Comparison of ENCODE assay signal across 8 mouse cellular contexts in genomic region chr11:45851516-45852123, GRCm38 (mm10). TPM values are rescaled to one million over a fixed set of nuclear protein-coding genes. Genes with fewer than 3 reads are reported as not detected.
DNase-seq lines count a peak whose midpoint lies in the region; ATAC-seq and TF ChIP-seq lines count a peak whose summit lies in the region.

Gene Clint1 (plus strand): TSS chr11:45852051.

- peaks cover 13% of the 10 kb centered on the region for H3K36me3 ChIP-seq in forebrain, embryonic 12.5 days (replicated peaks)
- H3K36me3 ChIP-seq in heart, postnatal 0 days (replicated peaks; ENCODE audit: control insufficient read depth, insufficient read depth, low read length), result no peaks in the 10 kb centered on the region
- no peaks in the 10 kb centered on the region; the same call in 1 of the 2 replicates for H3K36me3 ChIP-seq in liver, embryonic 16.5 days (ENCODE audit: control insufficient read depth, insufficient read depth)
- H3K36me3 ChIP-seq in neural tube, embryonic 13.5 days, result peaks cover 8% of the 10 kb centered on the region; the same call in 1 of the 2 replicates
- H3K36me3 ChIP-seq in testis, adult 2 months (ENCODE audit: control insufficient read depth, insufficient read depth, low read length), result no peaks in the 10 kb centered on the region

- peak; percentile 97 for ATAC-seq in forebrain, embryonic 12.5 days (ENCODE audit: low FRiP score)
- peak; percentile 95 for ATAC-seq in heart, postnatal 0 days (ENCODE audit: insufficient read depth, low read depth)
- peak; percentile 85 for ATAC-seq in liver, embryonic 16.5 days (ENCODE audit: low read depth)
- ATAC-seq in neural tube, embryonic 13.5 days (ENCODE audit: low read depth), result peak; percentile 96

- TF ChIP-seq POLR2A in testis, adult 2 months (IDR thresholded peaks at IDR 0.05; ENCODE audit: control insufficient read depth, low read depth, low read length), result peak; percentile 40

- peak within 1 kb of the TSS; percentile 82 for H3K4me2 ChIP-seq in forebrain, embryonic 12.5 days
- H3K4me2 ChIP-seq in heart, postnatal 0 days (ENCODE audit: low read depth, low read length), result peak within 1 kb of the TSS; percentile 94
- peak within 1 kb of the TSS; percentile 68 for H3K4me2 ChIP-seq in liver, embryonic 16.5 days (ENCODE audit: low read depth, low read length)
- H3K4me2 ChIP-seq in neural tube, embryonic 13.5 days, result peak within 1 kb of the TSS; percentile 89

- no peaks in the 10 kb centered on the region for H3K27me3 ChIP-seq in forebrain, embryonic 12.5 days
- H3K27me3 ChIP-seq in heart, postnatal 0 days (ENCODE audit: control insufficient read depth, insufficient read depth, low read length), result no peaks in the 10 kb centered on the region
- H3K27me3 ChIP-seq in liver, embryonic 16.5 days (ENCODE audit: control insufficient read depth, insufficient read depth, low read depth, low read length), result no peaks in the 10 kb centered on the region
- H3K27me3 ChIP-seq in neural tube, embryonic 13.5 days, result no peaks in the 10 kb centered on the region
- H3K27me3 ChIP-seq in testis, adult 2 months (ENCODE audit: control insufficient read depth, insufficient read depth, low read length), result no peaks in the 10 kb centered on the region

- DNase-seq in CD8-positive naive resting alpha-beta T cell, adult 2 months (ENCODE audit: low read depth in 2 of 2, low spot score in 2 of 2), result peak; percentile 88 to 90
- peak; percentile 68 for DNase-seq in c-Kit-positive CD71-negative TER-119-negative erythroid progenitor cells, embryonic 14.5 days (ENCODE audit: low read depth)
- peak; percentile 81 for DNase-seq in heart, postnatal 0 days (ENCODE audit: low spot score)
- DNase-seq in kidney, postnatal 4 days, result peak; percentile 88 to 91

- peaks cover 29% of the 10 kb centered on the region for H3K4me1 ChIP-seq in forebrain, embryonic 12.5 days
- peaks cover 18% of the 10 kb centered on the region for H3K4me1 ChIP-seq in heart, postnatal 0 days (ENCODE audit: control insufficient read depth, insufficient read depth)
- H3K4me1 ChIP-seq in liver, embryonic 16.5 days (ENCODE audit: control insufficient read depth, low read depth, low read length), result peaks cover 41% of the 10 kb centered on the region
- H3K4me1 ChIP-seq in neural tube, embryonic 13.5 days (replicated peaks), result peaks cover 45% of the 10 kb centered on the region
- H3K4me1 ChIP-seq in testis, adult 2 months (ENCODE audit: control insufficient read depth, insufficient read depth, low read length), result peaks cover 8% of the 10 kb centered on the region

- H3K9me3 ChIP-seq in forebrain, embryonic 12.5 days, result no peaks in the 10 kb centered on the region
- no peaks in the 10 kb centered on the region for H3K9me3 ChIP-seq in heart, postnatal 0 days (replicated peaks; ENCODE audit: control insufficient read depth, low read length)
- no peaks in the 10 kb centered on the region for H3K9me3 ChIP-seq in liver, embryonic 16.5 days (replicated peaks; ENCODE audit: control insufficient read depth, low read length)
- H3K9me3 ChIP-seq in neural tube, embryonic 13.5 days, result no peaks in the 10 kb centered on the region

- TF ChIP-seq EP300 in heart, postnatal 0 days (IDR thresholded peaks at IDR 0.05; ENCODE audit: low read depth), result no peak

- WGBS in forebrain, embryonic 12.5 days, result under 1% methylated on average over 57 of the region's 57 CpGs
- WGBS in heart, postnatal 0 days, result 2% methylated on average over 47 of the region's 57 CpGs
- under 1% methylated on average over 57 of the region's 57 CpGs for WGBS in liver, embryonic 16.5 days (ENCODE audit: insufficient replicate concordance)
- WGBS in neural tube, embryonic 13.5 days, result 1% methylated on average over 56 of the region's 57 CpGs

- TF ChIP-seq CTCF in heart, postnatal 0 days (IDR thresholded peaks at IDR 0.05; ENCODE audit: low read depth), result no peak
- TF ChIP-seq CTCF in testis, adult 2 months (IDR thresholded peaks at IDR 0.05; ENCODE audit: control insufficient read depth, insufficient read depth, insufficient replicate concordance, low read depth, low read length), result no peak

- peak within 1 kb of the TSS; percentile 94 for H3K9ac ChIP-seq in forebrain, embryonic 12.5 days
- peak within 1 kb of the TSS; percentile 97 for H3K9ac ChIP-seq in heart, postnatal 0 days (replicated peaks; ENCODE audit: low read depth, low read length)
- peak within 1 kb of the TSS; percentile 98 for H3K9ac ChIP-seq in liver, embryonic 16.5 days (ENCODE audit: low read depth, low read length)
- peak within 1 kb of the TSS; percentile 95 for H3K9ac ChIP-seq in neural tube, embryonic 13.5 days

- H3K27ac ChIP-seq in forebrain, embryonic 12.5 days, result peak within 1 kb of the TSS; percentile 83
- H3K27ac ChIP-seq in heart, postnatal 0 days (ENCODE audit: low read depth), result peak within 1 kb of the TSS; percentile 88
- peak within 1 kb of the TSS; percentile 94 for H3K27ac ChIP-seq in liver, embryonic 16.5 days (ENCODE audit: low read length)
- peak within 1 kb of the TSS; percentile 81 for H3K27ac ChIP-seq in neural tube, embryonic 13.5 days (replicated peaks)
- peak within 1 kb of the TSS; percentile 81 for H3K27ac ChIP-seq in testis, adult 2 months (ENCODE audit: control insufficient read depth, insufficient read depth, low read depth, low read length)

- peak within 1 kb of the TSS; percentile 99 for H3K4me3 ChIP-seq in forebrain, embryonic 12.5 days (replicated peaks)
- H3K4me3 ChIP-seq in heart, postnatal 0 days (ENCODE audit: low read depth, low read length), result peak within 1 kb of the TSS; percentile 100
- H3K4me3 ChIP-seq in liver, embryonic 16.5 days (ENCODE audit: low read depth, low read length), result peak within 1 kb of the TSS; percentile 96
- H3K4me3 ChIP-seq in neural tube, embryonic 13.5 days, result peak within 1 kb of the TSS; percentile 94
- peak within 1 kb of the TSS; percentile 96 for H3K4me3 ChIP-seq in testis, adult 2 months (ENCODE audit: control insufficient read depth, low read depth, low read length)

RNA-seq across cellular contexts. Expression of gene Clint1, which starts in this region (rescaled TPM):
- 76.0 and 77.9 TPM in 2 replicates for polyA plus RNA-seq in forebrain, embryonic 12.5 days (2016; fragmentation: Nextera tagmentation; extraction: Ambion mirVana)
- 32.3 and 33.8 TPM in 2 replicates for total RNA-seq in heart, postnatal 0 days (2014; rRNA removed; ENCODE audit: low replicate concordance)
- 28.8 and 30.1 TPM in 2 replicates for polyA plus RNA-seq in heart, postnatal 0 days (2015; fragmentation: Nextera tagmentation; extraction: Ambion mirVana)
- polyA plus RNA-seq in liver, embryonic 16.5 days (2015; fragmentation: Nextera tagmentation; extraction: Ambion mirVana), result 52.2 and 52.8 TPM in 2 replicates
- 50.5 and 58.8 TPM in 2 replicates for polyA plus RNA-seq in neural tube, embryonic 13.5 days (2015; fragmentation: Nextera tagmentation; extraction: Ambion mirVana)
- polyA plus RNA-seq in testis, adult 2 months (2012; rRNA removed), result 45.6 and 46.6 TPM in 2 replicates

Comparison
In these comparisons a context has a peak if more than half of its experiments do, and no peak if none do; other contexts are left out.
1. Peak in every context shown above with its lines: DNase-seq, ATAC-seq, H3K4me3 ChIP-seq and H3K27ac ChIP-seq.